16 mouse cellular contexts compared by ENCODE assay signal in the genomic region with DNA sequence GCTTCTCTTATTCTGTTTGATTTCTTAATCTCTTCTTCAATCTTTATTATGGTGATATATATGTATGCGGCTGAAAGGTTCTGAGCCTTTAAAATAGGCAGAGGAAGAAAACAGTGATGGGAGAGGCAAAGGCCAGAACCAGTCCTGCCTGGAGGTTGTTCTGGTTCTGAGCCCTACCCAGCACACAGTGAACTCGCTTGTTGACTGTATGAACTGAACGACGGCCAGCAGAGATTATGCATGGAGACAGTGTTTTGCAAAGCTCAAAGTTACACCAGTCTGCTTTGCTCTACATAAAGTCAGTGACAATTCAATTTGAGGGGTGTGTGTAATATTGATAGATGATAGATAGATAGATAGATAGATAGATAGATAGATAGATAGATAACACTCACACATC.
"Had no signal": no experiment of that assay in that cellular context is flagged by ENCODE, and none has a peak within 500 bp of the region (broad histone marks: within the 10 kb centered on the region; RNA-seq: fewer than 3 reads in every experiment).

No protein-coding gene starts in this region.

- DNase-seq: cerebellum, adult 2 months; cerebellum, adult 8-10 months; cerebellum, adult 9-10 months; cerebellum, adult 9-11 months; cerebellum, postnatal 10 days; cerebellum, postnatal 14 days; cerebellum, postnatal 25 days; cerebellum, postnatal 36 days; embryo, embryonic 11 days; forebrain, postnatal 0 days; gastrocnemius, adult 2 months; gastrocnemius, postnatal 10 days; gastrocnemius, postnatal 14 days; gastrocnemius, postnatal 25 days; gastrocnemius, postnatal 36 days; heart, adult 18-20 months had no signal
